Mouse (Mus musculus): ENCODE measurements at regions not wholly inside any gene's neighbourhood (a gene's known extent, or its start where the extent isn't known, plus 50 kb on each side); places are given as distances from the start of the nearest gene placed in this dataset.

- no peak for TF ChIP-seq POLR2A (IDR thresholded peaks at IDR 0.05; ENCODE audit: control insufficient read depth, low read depth, low read length)
- TF ChIP-seq CTCF (IDR thresholded peaks at IDR 0.05; ENCODE audit: control insufficient read depth, insufficient read depth, insufficient replicate concordance, low read depth, low read length): no peak
Measured at GRCm38 (mm10) chr13:56358827-56359226, 62.5 kb upstream of the Cxcl14 start.
